Mouse (Mus musculus) G1E (cell line): Measurements from ENCODE around the gene Tspan5.

Source experiments
- CTCF ChIP-seq: IDR thresholded peaks from 2 replicates; pipeline ENCODE4 v1.5.1; 2012; ENCODE audit warnings: low read depth, low read length, inconsistent platforms, mixed read lengths
- GATA1 ChIP-seq: IDR thresholded peaks from 2 replicates; pipeline ENCODE4 v1.6.1; 2012; ENCODE audit warnings: borderline replicate concordance, low read length, inconsistent platforms, mixed read lengths
- GATA2 ChIP-seq: IDR thresholded peaks from 2 replicates; pipeline ENCODE4 v1.6.1; 2012; ENCODE audit warnings: low read depth, low read length, inconsistent platforms, borderline replicate concordance
- TAL1 ChIP-seq: conservative IDR thresholded peaks from 2 replicates; pipeline ENCODE4 v1.6.1; 2012; ENCODE audit warnings: low read depth, low read length, inconsistent platforms, mixed read lengths

GRCm38 (mm10) chr3:138876931-138877361 is 135.0 kb downstream of the Tspan5 start:
- no peak for TF ChIP-seq CTCF
- no peak for TF ChIP-seq TAL1
- no peak for TF ChIP-seq GATA2
- TF ChIP-seq GATA1: no peak
